Mouse (Mus musculus) left cerebral cortex, postnatal 25 days (tissue): ENCODE measurements at regions not wholly inside any gene's neighbourhood (a gene's known extent, or its start where the extent isn't known, plus 50 kb on each side); places are given as distances from the start of the nearest gene placed in this dataset.
"Not testable (repeated sequence)": the region's sequence is repeated elsewhere in the genome, so short reads cannot be mapped to it uniquely, and the experiment has no call there.

Source experiments
- DNase-seq, 2 experiments: peaks; one replicate each; pipeline ENCODE4 v3.0.0; 2022; ENCODE audit warnings: low spot score in 2 of 2, mixed read lengths in 1 of 2
- intact Hi-C: fragments of 180-260 bp; cut with DNase I; formaldehyde crosslinking; loops from one replicate; pipeline ENCODE4 v1.15.1; 2025

GRCm38 (mm10) chr10:23733679-23734078 lies 53.4 kb downstream of the Rps12 start:
- intact Hi-C loops: no loop called here

GRCm38 (mm10) chr10:23725960-23726714 lies 60.9 kb downstream of the Rps12 start:
- intact Hi-C loops, DNase-seq: not testable (repeated sequence)

More at GRCm38 (mm10) chr10:23733679-23734078, 53.4 kb downstream of the Rps12 start:
- no peak for DNase-seq

- no peak for DNase-seq
- intact Hi-C loops: no loop called here
Observed at GRCm38 (mm10) chr10:23718124-23718523, 69.0 kb downstream of the Rps12 start.

GRCm38 (mm10) chr10:23715511-23715910 lies 71.6 kb downstream of the Rps12 start:
- DNase-seq: no peak
- intact Hi-C loops: no loop called here

GRCm38 (mm10) chr10:23715101-23715500 lies 72.0 kb downstream of the Rps12 start:
- intact Hi-C loops: no loop called here
- DNase-seq: no peak

GRCm38 (mm10) chr10:23712691-23713378 lies 74.2 kb downstream of the Rps12 start:
- intact Hi-C loops: no loop called here
- no peak for DNase-seq

GRCm38 (mm10) chr10:23711416-23712171 lies 75.5 kb downstream of the Rps12 start:
- no peak for DNase-seq
- intact Hi-C loops: no loop called here

- no peak for DNase-seq
Observed at GRCm38 (mm10) chr10:23710999-23711398, 76.1 kb downstream of the Rps12 start.

GRCm38 (mm10) chr10:23708261-23708660 lies 78.8 kb downstream of the Rps12 start:
- no peak for DNase-seq
- intact Hi-C loops: no loop called here

More at GRCm38 (mm10) chr10:23710999-23711398, 76.1 kb downstream of the Rps12 start:
- intact Hi-C loops: no loop called here

GRCm38 (mm10) chr10:23707141-23707540 lies 79.9 kb downstream of the Rps12 start:
- intact Hi-C loops: no loop called here
- peak; percentile 6 to 35 for DNase-seq

GRCm38 (mm10) chr10:23704048-23704447 lies 83.0 kb downstream of the Rps12 start:
- intact Hi-C loops: no loop called here
- DNase-seq: peak in 1 of 2 experiments; percentile 40

- intact Hi-C loops: no loop called here
- DNase-seq: no peak
Observed at GRCm38 (mm10) chr10:23691291-23691690, 95.8 kb downstream of the Rps12 start.

- intact Hi-C loops: no loop called here
- no peak for DNase-seq
Observed at GRCm38 (mm10) chr10:23686969-23687368, 100.1 kb downstream of the Rps12 start.

GRCm38 (mm10) chr10:23683078-23683477 lies 104.0 kb downstream of the Rps12 start:
- DNase-seq: no peak
- intact Hi-C loops: loop anchor here (5.0 kb wide), 1 partner anchor 566 kb away; no protein-coding TSS in a partner anchor

- DNase-seq: no peak
- intact Hi-C loops: no loop called here
Observed at GRCm38 (mm10) chr10:23675911-23676310, 111.2 kb downstream of the Rps12 start.

GRCm38 (mm10) chr10:23674633-23675515 lies 112.2 kb downstream of the Rps12 start:
- peak in 1 of 2 experiments; percentile 34 for DNase-seq
- intact Hi-C loops: no loop called here

- intact Hi-C loops: no loop called here
- no peak for DNase-seq
Observed at GRCm38 (mm10) chr10:23672296-23672695, 114.8 kb downstream of the Rps12 start.

GRCm38 (mm10) chr10:23671494-23671893 lies 115.6 kb downstream of the Rps12 start:
- intact Hi-C loops: no loop called here
- no peak for DNase-seq

GRCm38 (mm10) chr10:23665916-23666315 lies 121.2 kb downstream of the Rps12 start:
- DNase-seq, intact Hi-C loops: not testable (repeated sequence)
